Mouse (Mus musculus) liver, postnatal 0 days (tissue): Measurements from ENCODE around the gene D16Ertd472e. TPM values are rescaled to one million over a fixed set of nuclear protein-coding genes. Genes with fewer than 3 reads are reported as not detected.
A peak's percentile ranks its signal among the peaks of the same experiment; 100 is the strongest.

Experiments used
- ATAC-seq: fragments of 200-750 bp; cut with Nextera tagmentation; 2 replicates; pipeline ENCODE4 v1.8.0; 2017; ENCODE audit warnings: mild to moderate bottlenecking, moderate library complexity
- DNase-seq: peaks from one replicate; pipeline ENCODE4 v3.0.0-alpha.2; 2016
- H3K27ac ChIP-seq: fragments of 300-500 bp; sonication (generic); 2 replicates; pipeline ENCODE4 v1.5.1; 2014; ENCODE audit warnings: antibody characterized with exemption, moderate library complexity, mild to moderate bottlenecking, low read depth
- H3K27me3 ChIP-seq: fragments of 300-500 bp; sonication (generic); 2 replicates; pipeline ENCODE4 v1.6.1; 2014; ENCODE audit warnings: low read length, control low read depth, mixed read lengths; ENCODE audit not compliant: insufficient read depth
- H3K36me3 ChIP-seq: fragments of 300-500 bp; sonication (generic); replicated peaks from 2 replicates; pipeline ENCODE4 v1.6.1; 2014; ENCODE audit warnings: mild to moderate bottlenecking, control low read depth, low read length, moderate library complexity, mixed read lengths; ENCODE audit not compliant: insufficient read depth
- H3K4me1 ChIP-seq: fragments of 300-500 bp; sonication (generic); 2 replicates; pipeline ENCODE4 v1.6.1; 2014; ENCODE audit warnings: antibody characterized with exemption, mild to moderate bottlenecking, control low read depth; ENCODE audit not compliant: insufficient read depth
- H3K4me2 ChIP-seq: fragments of 300-500 bp; sonication (generic); 2 replicates; pipeline ENCODE4 v1.6.1; 2014; ENCODE audit warnings: low read depth, mild to moderate bottlenecking, low read length, moderate library complexity, mixed read lengths
- H3K4me3 ChIP-seq: fragments of 300-500 bp; sonication (generic); 2 replicates; pipeline ENCODE4 v1.5.1; 2014; ENCODE audit warnings: low read depth, low read length
- H3K9ac ChIP-seq: fragments of 300-500 bp; sonication (generic); replicated peaks from 2 replicates; pipeline ENCODE4 v1.6.1; 2014; ENCODE audit warnings: mild to moderate bottlenecking, moderate library complexity
- H3K9me3 ChIP-seq: fragments of 300-500 bp; sonication (generic); 2 replicates; pipeline ENCODE4 v1.6.1; 2016; ENCODE audit warnings: mild to moderate bottlenecking, control low read depth, low read length, mixed read lengths
- CTCF ChIP-seq: sonication (generic); IDR thresholded peaks from 2 replicates; pipeline ENCODE4 v1.5.1; 2016; ENCODE audit warnings: antibody characterized with exemption, low read depth
- EP300 ChIP-seq: IDR thresholded peaks from 2 replicates; pipeline ENCODE4 v1.6.1; 2016; ENCODE audit warnings: antibody characterized with exemption, low read depth, mild to moderate bottlenecking
- whole genome bisulfite sequencing: fragments of 180-500 bp; shearing (Covaris S2); extraction: QIAGEN DNeasy Blood & Tissue Kit; methylation state at CpG from one replicate; pipeline ENCODE4 v1.1.7; 2014; ENCODE audit not compliant: insufficient replicate concordance; 5-methylcytosine and 5-hydroxymethylcytosine counted together
- polyA plus RNA-seq: library from polyadenylated mRNA; unstranded; fragments of >200 nt; fragmentation: Nextera tagmentation; extraction: Ambion mirVana; gene quantifications from 2 replicates; pipeline ENCODE4 v1.2.1, GENCODE M21; 2015

Gene D16Ertd472e
- polyA plus RNA-seq, 1 experiment from 2014 or later = 6.0 TPM

GRCm38 (mm10) chr16:78546529-78546928, 30.0 kb downstream of the D16Ertd472e start:
- no peak for TF ChIP-seq CTCF
- TF ChIP-seq EP300 = no peak
- Histone ChIP-seq H3K9ac (no peak overlapping the region), H3K36me3 (peaks cover 15% of the 10 kb centered on the region), H3K27me3 (no peaks in the 10 kb centered on the region), H3K4me1 (no peaks in the 10 kb centered on the region), H3K4me3 (no peak overlapping the region), H3K27ac (no peak overlapping the region), H3K4me2 (no peak overlapping the region), H3K9me3 (no peaks in the 10 kb centered on the region)
- 49% methylated on average over 6 of the region's 6 CpGs for WGBS
- DNase-seq = no peak
- ATAC-seq = no peak

GRCm38 (mm10) chr16:78540376-78541246, 35.9 kb downstream of the D16Ertd472e start:
- no peaks in the 10 kb centered on the region for H3K27me3 ChIP-seq
- peak overlapping the region; percentile 55 for H3K4me2 ChIP-seq
- DNase-seq = no peak
- no peak overlapping the region for H3K9ac ChIP-seq
- TF ChIP-seq CTCF = no peak
- TF ChIP-seq EP300 = no peak
- H3K4me1 ChIP-seq = peaks cover 3% of the 10 kb centered on the region; the same call in 1 of the 2 replicates
- peak overlapping the region; percentile 55; the same call in 1 of the 2 replicates for H3K27ac ChIP-seq
- 42% methylated on average over 16 of the region's 16 CpGs for WGBS
- H3K9me3 ChIP-seq = no peaks in the 10 kb centered on the region
- H3K4me3 ChIP-seq = peak overlapping the region; percentile 22
- peak; percentile 25; the same call in 1 of the 2 replicates for ATAC-seq
- peaks cover 8% of the 10 kb centered on the region for H3K36me3 ChIP-seq

GRCm38 (mm10) chr16:78537798-78538422, 38.6 kb downstream of the D16Ertd472e start:
- DNase-seq (no peak), ATAC-seq (no peak)
- Histone ChIP-seq H3K4me1 (peaks cover 3% of the 10 kb centered on the region; the same call in 1 of the 2 replicates), H3K9me3 (no peaks in the 10 kb centered on the region), H3K4me3 (no peak overlapping the region), H3K4me2 (no peak overlapping the region), H3K27me3 (no peaks in the 10 kb centered on the region), H3K9ac (no peak overlapping the region), H3K36me3 (no peaks in the 10 kb centered on the region), H3K27ac (no peak overlapping the region)
- WGBS = 56% methylated on average over 8 of the region's 8 CpGs
- no peak for TF ChIP-seq CTCF
- TF ChIP-seq EP300 = no peak

- H3K9me3 ChIP-seq = no peaks in the 10 kb centered on the region
- 82% methylated on average over 7 of the region's 7 CpGs for WGBS
- H3K36me3 ChIP-seq = no peaks in the 10 kb centered on the region
- no peak overlapping the region for H3K9ac ChIP-seq
- H3K4me3 ChIP-seq = no peak overlapping the region
- ATAC-seq = no peak
- TF ChIP-seq CTCF (no peak), EP300 (no peak)
- DNase-seq = no peak
- H3K4me1 ChIP-seq = peaks cover 3% of the 10 kb centered on the region; the same call in 1 of the 2 replicates
- H3K4me2 ChIP-seq = no peak overlapping the region
- no peaks in the 10 kb centered on the region for H3K27me3 ChIP-seq
- H3K27ac ChIP-seq = no peak overlapping the region
Measured at GRCm38 (mm10) chr16:78537322-78537721, 39.2 kb downstream of the D16Ertd472e start.

GRCm38 (mm10) chr16:78534468-78534867, 42.0 kb downstream of the D16Ertd472e start:
- Histone ChIP-seq H3K27ac (no peak overlapping the region), H3K4me1 (no peaks in the 10 kb centered on the region), H3K9me3 (no peaks in the 10 kb centered on the region), H3K36me3 (no peaks in the 10 kb centered on the region), H3K4me2 (no peak overlapping the region), H3K9ac (no peak overlapping the region), H3K4me3 (no peak overlapping the region), H3K27me3 (no peaks in the 10 kb centered on the region)
- TF ChIP-seq EP300 (no peak), CTCF (no peak)
- no peak for DNase-seq
- ATAC-seq = no peak
- 72% methylated on average over 8 of the region's 8 CpGs for WGBS

- no peaks in the 10 kb centered on the region for H3K27me3 ChIP-seq
- H3K9me3 ChIP-seq = no peaks in the 10 kb centered on the region
- H3K27ac ChIP-seq = no peak overlapping the region
- ATAC-seq (no peak), DNase-seq (no peak)
- H3K36me3 ChIP-seq = no peaks in the 10 kb centered on the region
- H3K4me2 ChIP-seq = no peak overlapping the region
- H3K4me1 ChIP-seq = no peaks in the 10 kb centered on the region
- WGBS = 40% methylated on average over 6 of the region's 6 CpGs
- TF ChIP-seq EP300 (no peak), CTCF (no peak)
- no peak overlapping the region for H3K4me3 ChIP-seq
- H3K9ac ChIP-seq = no peak overlapping the region
Measured at GRCm38 (mm10) chr16:78531957-78532605, 44.4 kb downstream of the D16Ertd472e start.
